Mouse (Mus musculus) frontal cortex, postnatal 36 days (tissue): ENCODE results near the gene Chchd1.

ENCODE experiments used
- DNase-seq, 2 experiments: peaks; one replicate each; pipeline ENCODE4 v3.0.0; 2022; ENCODE audit warnings: low spot score in 2 of 2

Chchd1 gene

DNA sequence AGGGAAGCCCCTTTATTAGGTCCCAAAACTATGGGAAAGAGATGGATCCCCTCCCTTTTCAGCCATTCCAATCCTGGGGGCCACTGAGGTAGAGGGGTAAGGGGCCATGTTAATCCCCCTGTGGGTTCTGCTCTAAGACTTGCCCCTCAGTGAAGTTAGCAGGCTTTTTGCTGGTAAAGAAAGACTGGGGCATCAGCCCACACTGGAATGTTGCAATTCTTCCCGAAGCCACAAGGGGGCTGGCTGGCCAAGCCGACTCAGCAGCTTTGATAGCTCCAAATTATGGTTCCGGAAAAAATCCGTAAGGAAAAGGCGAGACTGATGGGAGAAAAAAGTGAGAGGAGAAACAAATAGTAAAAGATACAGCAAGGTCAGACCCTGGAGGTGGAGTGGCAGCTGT is 21.2 kb downstream of the Chchd1 start:
- peak; percentile 61 to 75 for DNase-seq

DNA sequence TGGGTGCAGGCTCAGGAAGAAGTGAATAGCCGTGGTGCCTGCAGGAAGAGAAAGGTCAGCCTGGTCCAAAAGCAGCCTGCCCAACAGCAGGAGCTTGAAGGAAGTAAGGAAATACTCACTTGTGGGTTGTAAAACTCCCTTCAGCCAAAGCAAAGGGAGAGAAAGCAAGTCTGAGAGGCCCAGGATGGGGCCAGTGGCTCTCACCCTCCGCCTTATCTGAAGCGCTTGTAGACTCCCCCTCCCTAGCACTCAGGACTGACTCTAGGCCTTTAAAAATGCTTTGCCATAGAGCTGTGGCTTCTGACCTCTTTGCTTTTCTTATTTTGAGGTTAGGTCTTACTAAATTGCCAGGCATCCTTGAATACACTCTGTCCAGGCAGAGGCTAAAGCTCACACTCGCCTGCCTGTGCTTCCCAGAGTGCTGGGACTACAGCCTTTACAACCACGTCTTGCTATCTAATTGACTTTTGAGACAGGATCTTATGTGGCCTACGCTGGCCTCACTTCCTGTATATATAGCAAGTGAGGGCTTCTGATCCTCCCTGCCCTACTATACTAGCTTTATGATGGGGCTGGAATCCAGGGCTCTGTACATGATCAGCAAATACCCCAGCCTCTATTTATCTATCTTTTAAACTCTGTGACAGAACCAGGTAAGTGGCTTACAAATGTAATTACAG is 23.0 kb downstream of the Chchd1 start:
- DNase-seq, result no peak

- DNase-seq, result no peak
Observed at GRCm38 (mm10) chr14:20729871-20730270, 27.1 kb downstream of the Chchd1 start.

GRCm38 (mm10) chr14:20730853-20731602 is 28.2 kb downstream of the Chchd1 start:
- DNase-seq, result no peak

- no peak for DNase-seq
Observed at GRCm38 (mm10) chr14:20733041-20733951, 30.5 kb downstream of the Chchd1 start.

DNA sequence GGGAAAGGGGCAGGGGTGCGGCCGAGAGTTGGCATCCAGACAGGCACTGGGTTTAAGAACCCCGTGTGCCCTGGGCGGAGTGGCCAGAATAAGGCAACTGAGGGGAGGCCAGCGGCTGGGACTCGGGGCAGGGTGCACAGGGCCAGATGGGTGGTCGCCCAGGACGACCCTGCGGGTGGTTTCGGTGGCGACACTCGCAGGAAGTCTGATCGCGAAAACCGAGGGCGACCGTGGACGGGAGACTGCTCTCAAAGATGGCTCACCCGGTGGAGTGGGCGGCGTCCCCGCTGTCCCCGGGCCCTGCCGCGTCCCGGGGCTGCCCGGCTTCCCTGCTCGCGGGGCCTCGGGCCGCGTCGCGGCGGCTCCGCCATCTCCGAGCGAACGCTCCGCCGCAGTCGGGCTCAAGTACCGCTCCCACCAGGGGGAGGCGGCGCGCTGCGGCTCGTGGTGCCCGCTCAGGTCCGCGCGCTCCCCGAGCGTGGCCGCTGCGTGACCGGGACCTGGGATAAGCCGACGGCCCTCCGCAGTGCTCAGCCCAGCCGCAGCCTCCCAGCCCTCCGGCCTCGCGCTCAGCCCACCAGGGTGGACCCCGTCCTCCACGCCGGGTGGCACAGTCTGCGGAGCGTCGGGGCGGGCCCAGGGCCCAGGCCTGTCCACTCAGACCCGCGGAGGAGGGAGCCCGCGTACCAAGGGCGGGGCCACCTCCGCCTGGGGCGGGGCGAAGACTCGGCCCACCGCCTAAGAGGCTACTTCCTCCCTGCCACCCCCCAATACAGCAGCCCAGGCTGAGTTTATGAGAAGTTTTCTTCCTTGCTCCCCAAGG is 31.4 kb downstream of the Chchd1 start, which contains the start of gene Ndst2:
Gene Ndst2 (minus strand): TSS at position 611 of the 823 bp plus-strand sequence.
- DNase-seq, result peak; percentile 83 to 87

- DNase-seq, result no peak
Observed at GRCm38 (mm10) chr14:20735052-20735451, 32.2 kb downstream of the Chchd1 start.

DNA sequence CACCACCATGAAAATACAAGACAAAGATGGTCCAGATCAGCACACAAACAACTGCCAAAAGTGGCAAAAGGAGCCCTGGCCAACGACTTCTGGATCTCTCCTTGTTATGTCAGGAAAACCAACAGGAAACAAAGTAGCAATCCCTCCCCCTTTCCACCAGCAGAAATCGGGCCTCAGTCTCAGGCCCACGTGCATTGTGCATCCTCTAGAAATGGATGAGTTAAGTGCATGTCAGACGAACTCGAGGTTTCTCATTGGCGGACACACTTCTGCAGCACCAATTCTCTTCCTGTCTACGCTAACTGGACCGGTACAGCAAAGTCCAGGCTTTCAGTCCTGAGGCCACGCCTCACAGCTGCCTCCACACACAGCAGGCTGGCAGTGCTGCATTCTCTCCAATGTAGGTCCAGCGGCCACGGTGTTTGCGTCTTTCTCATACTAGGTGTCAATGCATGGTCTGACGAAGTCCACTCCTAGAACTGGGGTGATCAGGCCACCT is 33.1 kb downstream of the Chchd1 start:
- no peak for DNase-seq

- no peak for DNase-seq
Observed at GRCm38 (mm10) chr14:20737306-20737705, 34.5 kb downstream of the Chchd1 start.

DNA sequence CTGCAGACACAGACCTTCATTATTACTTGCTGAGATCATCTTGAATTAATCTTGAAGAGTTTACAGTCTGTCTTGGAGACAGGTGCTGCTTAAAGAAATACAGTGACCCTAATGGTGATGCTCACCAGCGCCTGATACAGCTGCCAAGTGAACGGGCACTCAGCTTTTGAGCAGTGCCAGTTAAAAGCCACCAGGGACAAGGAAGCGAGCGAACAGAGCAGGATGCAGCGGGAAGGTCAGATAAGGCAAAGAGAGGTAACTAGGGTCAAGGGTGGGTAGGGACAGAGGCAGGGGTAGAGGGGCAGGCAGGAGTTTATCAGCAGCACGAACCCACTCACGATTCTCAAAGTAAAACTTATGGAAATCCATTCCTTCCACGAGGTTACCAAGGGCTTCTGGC is 35.7 kb downstream of the Chchd1 start:
- no peak for DNase-seq

GRCm38 (mm10) chr14:20741301-20741700 is 38.5 kb downstream of the Chchd1 start:
- DNase-seq, result no peak

GRCm38 (mm10) chr14:20743614-20744013 is 40.8 kb downstream of the Chchd1 start:
- DNase-seq, result no peak

GRCm38 (mm10) chr14:20746935-20747334 is 44.1 kb downstream of the Chchd1 start:
- no peak for DNase-seq

GRCm38 (mm10) chr14:20748388-20748787 is 45.6 kb downstream of the Chchd1 start:
- no peak for DNase-seq

DNA sequence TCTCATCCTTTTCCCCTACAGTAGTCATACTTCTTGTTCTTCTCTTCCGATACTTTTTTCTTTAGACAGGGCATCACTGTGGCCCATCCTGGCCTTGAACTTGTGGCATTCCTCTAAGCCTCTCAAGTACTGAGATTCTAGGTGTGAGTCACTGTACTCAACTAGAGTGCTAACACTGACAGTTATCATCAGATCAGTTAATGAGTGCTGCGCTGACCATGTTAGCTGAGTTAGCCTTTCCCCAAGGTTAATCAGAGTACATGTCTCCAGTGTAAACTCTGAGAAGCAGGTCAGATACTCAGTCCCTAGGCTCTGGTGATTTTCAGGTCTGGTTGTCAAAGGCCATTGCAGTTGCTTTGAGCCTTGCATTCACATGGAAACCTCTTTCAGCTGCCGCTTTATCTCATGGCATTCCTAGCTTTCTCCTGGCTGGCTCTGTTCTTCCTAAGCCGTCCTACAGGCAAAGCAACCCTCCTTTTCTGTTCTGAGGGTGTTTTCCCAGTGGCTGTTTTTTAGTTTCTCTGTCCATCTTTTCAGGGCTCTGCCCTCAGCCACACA is 46.8 kb downstream of the Chchd1 start:
- DNase-seq, result no peak

DNA sequence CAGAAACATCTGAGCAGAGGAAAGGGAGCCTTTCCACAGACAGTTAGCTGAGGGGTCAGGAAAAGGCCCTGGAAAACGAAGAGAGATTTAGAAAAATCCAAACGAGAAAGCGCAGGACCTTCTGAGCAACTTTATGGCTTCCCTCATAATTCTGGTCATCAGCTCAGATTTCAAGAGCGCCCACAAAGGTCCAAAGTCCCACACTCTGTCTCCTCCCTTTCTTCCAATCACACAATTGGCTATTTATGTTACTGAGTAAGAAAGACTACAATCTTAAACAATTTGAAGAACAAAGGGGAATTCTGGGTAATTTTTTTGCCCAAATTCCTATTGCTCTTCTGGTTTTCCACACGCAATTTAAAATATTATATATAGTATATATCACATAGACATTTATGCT is 47.7 kb downstream of the Chchd1 start:
- DNase-seq, result no peak

GRCm38 (mm10) chr14:20753792-20754191 is 51.0 kb downstream of the Chchd1 start:
- no peak for DNase-seq
